Mouse (Mus musculus): ENCODE results near the gene Znfx1. TPM values are rescaled to one million over a fixed set of nuclear protein-coding genes. Genes with fewer than 3 reads are reported as not detected.
A peak's percentile ranks its signal among the peaks of the same experiment; 100 is the strongest.

The Znfx1 gene
- polyA plus RNA-seq, 2 experiments from 2014 or later = 18.5 to 26.0 TPM

GRCm38 (mm10) chr2:167071641-167072601 is 9.1 kb upstream of the Znfx1 start:
- ATAC-seq = peak; percentile 82

- no peak for ATAC-seq
These were observed 8.4 kb upstream of the Znfx1 start for GRCm38 (mm10) chr2:167071266-167071640.

GRCm38 (mm10) chr2:167070341-167070740 is 7.5 kb upstream of the Znfx1 start:
- ATAC-seq = no peak

- ATAC-seq = no peak
These were observed 4.8 kb upstream of the Znfx1 start for GRCm38 (mm10) chr2:167067575-167067974.

GRCm38 (mm10) chr2:167066528-167067516 is 4.0 kb upstream of the Znfx1 start:
- ATAC-seq = no peak

- no peak for ATAC-seq
These were observed 3.2 kb upstream of the Znfx1 start for GRCm38 (mm10) chr2:167066031-167066430.

GRCm38 (mm10) chr2:167064601-167065295 is 1.9 kb upstream of the Znfx1 start:
- no peak for ATAC-seq

GRCm38 (mm10) chr2:167063906-167064496 is 1.2 kb upstream of the Znfx1 start:
- ATAC-seq = no peak

- ATAC-seq = peak; percentile 89
These were observed 311 bp downstream of the Znfx1 start for GRCm38 (mm10) chr2:167062497-167062911.

- ATAC-seq = no peak
These were observed 1.3 kb downstream of the Znfx1 start for GRCm38 (mm10) chr2:167061381-167062034.

- ATAC-seq = no peak
These were observed 2.1 kb downstream of the Znfx1 start for GRCm38 (mm10) chr2:167060761-167061160.

- no peak for ATAC-seq
These were observed 2.5 kb downstream of the Znfx1 start for GRCm38 (mm10) chr2:167060360-167060759.

- no peak for ATAC-seq
These were observed 2.9 kb downstream of the Znfx1 start for GRCm38 (mm10) chr2:167059960-167060359.

- ATAC-seq = no peak
These were observed 3.3 kb downstream of the Znfx1 start for GRCm38 (mm10) chr2:167059536-167059935.

GRCm38 (mm10) chr2:167058814-167059387 is 3.9 kb downstream of the Znfx1 start:
- no peak for ATAC-seq

- no peak for ATAC-seq
These were observed 4.6 kb downstream of the Znfx1 start for GRCm38 (mm10) chr2:167058201-167058600.

GRCm38 (mm10) chr2:167056942-167057323 is 5.9 kb downstream of the Znfx1 start:
- no peak for ATAC-seq

- ATAC-seq = no peak
These were observed 6.4 kb downstream of the Znfx1 start for GRCm38 (mm10) chr2:167056210-167056941.

- no peak for ATAC-seq
These were observed 7.4 kb downstream of the Znfx1 start for GRCm38 (mm10) chr2:167055386-167055785.

- no peak for ATAC-seq
These were observed 9.5 kb downstream of the Znfx1 start for GRCm38 (mm10) chr2:167053127-167053844.

All from activated CD4-positive, CD25-positive, alpha-beta regulatory T cell, adult 4 months (primary cell).